Mouse (Mus musculus): ENCODE results near the gene Neurog1. TPM values are rescaled to one million over a fixed set of nuclear protein-coding genes. Genes with fewer than 3 reads are reported as not detected.

Neurog1 gene
- polyA plus RNA-seq, 2 experiments from 2014 or later = not detected

DNA sequence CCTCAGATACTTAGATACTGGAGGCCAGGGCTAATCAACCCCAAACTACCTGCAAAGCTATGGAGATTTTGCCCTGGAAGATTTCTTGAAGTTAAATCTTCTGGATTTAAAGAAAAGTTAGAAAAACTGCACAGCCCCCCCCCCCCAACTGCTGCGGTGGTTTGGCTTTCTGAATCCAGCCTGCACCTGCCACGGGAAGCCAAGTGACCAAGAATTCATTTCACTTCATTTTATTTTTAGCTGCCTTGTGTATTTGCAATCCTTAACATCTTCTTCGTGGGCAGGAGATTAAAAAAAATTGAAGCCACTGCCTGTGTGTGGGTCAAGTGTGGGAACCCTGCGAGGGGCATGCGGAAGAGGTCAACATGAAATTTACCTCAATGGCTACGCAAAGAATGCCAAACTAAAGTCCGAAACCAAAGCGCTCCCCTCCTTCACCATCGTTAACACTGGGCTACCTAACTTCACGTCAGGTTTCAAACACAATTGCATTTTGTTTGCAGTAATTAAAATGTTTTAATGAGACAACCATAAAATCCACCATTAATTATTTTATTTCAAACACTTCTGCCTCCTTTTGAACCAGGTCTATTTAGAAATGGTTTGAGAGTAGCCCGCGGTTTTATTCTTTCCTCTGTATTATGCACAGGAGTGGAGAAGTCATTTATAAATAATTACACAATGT lies 5.6 kb upstream of the Neurog1 start:
- no peak for ATAC-seq

DNA sequence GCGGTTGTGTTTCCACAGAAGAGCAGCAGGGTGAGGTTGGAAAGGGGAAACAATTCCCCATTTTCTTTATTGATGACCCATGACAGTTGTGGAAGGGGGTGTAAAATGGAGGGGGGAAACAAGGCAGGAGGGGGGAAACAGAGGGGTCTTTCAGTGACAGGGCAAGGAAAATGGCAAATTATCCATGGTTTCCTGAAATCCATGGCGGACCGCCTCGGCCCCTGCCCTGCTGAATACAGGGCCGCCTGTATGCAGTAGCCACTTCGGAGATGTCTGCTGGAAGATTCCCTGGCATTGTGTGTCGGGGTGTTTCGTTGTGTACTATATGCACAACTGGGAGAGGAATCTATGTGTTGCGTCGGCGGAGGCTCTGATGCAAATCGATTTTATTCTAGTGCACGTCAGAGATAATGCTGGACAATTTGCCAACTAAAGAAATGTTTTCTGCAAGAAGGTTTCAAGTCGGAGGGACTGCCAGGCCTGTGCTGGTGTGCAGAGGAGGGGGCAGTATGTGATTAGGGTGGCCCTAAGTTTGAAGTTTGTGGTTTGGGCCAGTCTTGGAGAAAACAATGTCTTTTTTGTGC lies 4.8 kb upstream of the Neurog1 start:
- no peak for ATAC-seq

DNA sequence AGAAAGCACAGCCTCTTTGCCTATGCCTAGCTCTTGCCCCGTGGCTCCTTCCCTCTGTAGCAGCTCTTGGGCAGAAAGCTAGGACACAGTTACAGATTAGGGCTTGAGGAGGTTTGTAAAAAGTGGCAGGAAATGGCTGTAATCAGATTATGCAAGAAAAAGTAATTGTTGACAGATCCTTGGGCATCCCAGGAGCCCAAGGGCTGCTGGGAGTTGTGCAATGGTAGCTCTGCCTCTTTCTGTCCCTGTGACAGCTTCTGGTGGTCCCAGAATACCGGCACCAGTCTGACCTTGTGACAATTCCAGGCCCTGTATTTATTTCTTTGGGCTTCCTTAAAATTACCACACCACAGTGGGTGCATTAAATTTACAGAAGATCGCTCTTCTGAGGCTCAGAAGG lies 1.4 kb upstream of the Neurog1 start:
- ATAC-seq = no peak

DNA sequence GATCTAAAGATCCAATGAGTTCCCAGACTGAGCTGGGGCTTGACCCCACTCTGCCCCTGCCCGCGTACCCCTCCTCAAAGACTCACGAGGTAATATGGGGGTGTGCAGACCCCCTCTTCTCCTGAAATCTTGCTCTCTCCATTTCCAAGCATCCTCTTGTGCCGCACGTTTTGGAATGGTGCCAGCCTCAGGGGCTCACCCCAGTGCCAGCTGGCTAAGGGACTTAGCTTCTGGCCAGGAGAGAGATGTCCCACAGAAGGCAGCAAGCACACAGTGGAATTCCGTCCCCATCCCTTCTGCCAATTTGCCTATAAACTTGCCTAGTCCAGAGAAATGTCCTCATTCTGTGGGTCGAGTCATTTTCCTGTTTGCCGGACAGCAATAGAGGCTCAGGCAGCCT lies 820 bp upstream of the Neurog1 start:
- ATAC-seq = no peak

DNA sequence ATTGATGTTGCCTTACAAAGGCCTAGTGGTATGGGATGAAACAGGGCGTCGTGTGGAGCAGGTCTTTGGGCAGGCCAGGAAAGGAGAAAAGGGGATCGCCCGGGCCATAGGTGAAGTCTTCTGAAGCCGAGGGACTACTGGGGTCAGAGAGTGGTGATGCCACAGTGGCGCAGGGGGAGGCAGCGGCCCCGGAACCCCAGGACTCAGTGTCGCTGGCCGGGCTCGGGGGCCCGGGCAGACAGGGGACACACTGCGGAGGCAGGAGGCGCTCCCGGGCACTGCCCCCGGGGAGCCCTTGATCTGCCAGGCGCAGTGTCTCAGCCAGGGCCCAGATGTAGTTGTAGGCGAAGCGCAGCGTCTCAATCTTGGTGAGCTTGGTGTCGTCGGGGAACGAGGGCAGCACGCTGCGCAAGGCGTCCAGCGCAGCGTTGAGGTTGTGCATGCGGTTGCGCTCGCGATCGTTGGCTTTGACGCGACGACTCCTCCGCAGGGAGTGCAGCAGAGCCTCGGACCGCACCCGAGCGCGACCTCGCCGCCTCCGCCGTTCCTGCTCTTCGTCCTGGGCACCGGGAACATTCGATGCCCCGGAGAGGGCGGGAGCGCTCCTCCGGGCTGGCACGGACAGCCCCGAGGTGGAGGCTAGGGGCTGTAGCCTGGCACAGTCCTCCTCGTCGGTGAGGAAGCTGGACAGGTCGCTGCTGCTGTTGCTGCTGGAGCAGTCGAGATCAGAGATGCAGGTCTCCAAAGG lies 613 bp downstream of the Neurog1 start:
- no peak for ATAC-seq

DNA sequence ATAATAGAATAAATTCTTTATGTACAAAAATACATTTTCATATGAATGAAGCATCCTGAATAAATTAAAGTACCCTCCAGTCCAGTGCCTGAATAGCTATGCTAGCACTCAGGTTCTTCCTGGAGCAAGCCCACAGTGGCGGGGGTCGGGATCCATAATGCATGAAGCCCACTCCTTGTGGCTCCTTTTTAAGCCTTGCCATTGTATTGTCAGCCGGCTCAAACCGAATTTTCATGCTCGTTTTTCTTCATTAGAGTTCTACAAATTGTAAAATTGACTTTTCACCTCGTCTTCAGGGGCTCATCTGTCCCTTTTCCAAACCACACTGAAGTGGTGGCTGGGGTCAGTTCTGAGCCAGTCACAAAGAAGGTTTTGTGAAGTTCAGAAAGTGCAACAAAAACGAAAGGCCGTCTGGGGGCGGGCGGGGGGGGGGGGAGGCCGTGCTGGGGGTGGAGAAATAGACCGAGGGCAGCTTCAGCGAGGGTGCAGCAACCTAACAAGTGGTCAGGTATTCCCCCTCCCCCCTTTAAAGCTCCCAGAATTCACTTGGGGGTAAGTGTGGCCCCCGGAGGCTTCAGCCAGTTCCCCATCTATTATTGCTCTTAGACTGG lies 1.3 kb downstream of the Neurog1 start:
- no peak for ATAC-seq

DNA sequence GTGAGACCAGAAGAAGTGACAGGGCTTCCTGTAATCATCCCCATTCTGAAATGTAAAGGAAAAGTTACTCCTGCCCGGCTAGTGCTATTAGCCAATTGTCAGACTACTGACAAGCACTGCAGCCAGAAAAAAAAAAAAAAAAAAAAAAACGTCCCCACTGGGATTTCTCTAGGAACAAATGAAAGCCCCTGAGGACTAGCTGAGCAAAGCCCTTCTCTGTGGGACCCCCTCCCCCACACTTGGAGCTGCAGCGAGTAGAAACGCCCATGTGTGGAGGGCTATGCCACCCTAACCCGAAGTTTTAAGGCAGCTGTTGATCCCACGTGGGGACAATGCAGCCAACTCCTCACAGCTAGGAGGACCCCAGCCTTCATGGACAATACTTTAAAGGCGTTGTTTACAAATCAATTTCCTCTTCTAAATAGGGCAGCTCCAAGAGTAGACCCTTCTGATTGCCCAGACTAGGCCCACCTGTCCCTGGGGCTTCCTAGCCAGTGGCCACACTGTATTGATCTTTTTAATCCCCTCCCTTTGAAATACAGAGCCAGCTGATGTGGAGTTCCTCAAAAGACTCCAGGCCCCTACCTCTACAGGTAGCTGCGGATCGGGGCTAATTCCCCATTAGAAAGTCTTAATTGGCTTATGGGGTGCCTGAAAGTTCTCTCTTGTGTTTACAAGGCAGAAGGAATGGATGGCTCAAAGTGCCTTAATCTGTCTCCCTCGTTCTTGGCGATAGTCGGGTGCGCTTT lies 2.2 kb downstream of the Neurog1 start:
- no peak for ATAC-seq

DNA sequence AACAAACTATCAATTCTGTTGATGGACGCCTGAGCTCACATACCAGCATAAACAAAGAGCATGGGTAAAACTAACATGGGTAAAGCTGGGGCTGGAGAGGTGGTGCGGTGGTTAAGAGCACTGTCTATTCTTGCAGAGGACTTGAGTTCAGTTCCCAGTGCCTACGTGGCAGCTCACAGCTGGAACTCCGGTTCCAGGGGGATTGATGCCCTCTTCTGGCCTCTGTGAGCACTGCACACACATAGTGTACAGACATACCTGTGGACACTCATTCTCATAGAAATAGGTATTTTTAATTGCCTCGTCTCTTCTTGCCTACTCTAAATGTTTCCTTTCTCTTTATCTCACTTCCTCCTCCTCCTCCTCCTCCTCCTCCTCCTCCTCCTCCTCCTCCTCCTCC lies 8.9 kb downstream of the Neurog1 start:
- ATAC-seq = no peak

DNA sequence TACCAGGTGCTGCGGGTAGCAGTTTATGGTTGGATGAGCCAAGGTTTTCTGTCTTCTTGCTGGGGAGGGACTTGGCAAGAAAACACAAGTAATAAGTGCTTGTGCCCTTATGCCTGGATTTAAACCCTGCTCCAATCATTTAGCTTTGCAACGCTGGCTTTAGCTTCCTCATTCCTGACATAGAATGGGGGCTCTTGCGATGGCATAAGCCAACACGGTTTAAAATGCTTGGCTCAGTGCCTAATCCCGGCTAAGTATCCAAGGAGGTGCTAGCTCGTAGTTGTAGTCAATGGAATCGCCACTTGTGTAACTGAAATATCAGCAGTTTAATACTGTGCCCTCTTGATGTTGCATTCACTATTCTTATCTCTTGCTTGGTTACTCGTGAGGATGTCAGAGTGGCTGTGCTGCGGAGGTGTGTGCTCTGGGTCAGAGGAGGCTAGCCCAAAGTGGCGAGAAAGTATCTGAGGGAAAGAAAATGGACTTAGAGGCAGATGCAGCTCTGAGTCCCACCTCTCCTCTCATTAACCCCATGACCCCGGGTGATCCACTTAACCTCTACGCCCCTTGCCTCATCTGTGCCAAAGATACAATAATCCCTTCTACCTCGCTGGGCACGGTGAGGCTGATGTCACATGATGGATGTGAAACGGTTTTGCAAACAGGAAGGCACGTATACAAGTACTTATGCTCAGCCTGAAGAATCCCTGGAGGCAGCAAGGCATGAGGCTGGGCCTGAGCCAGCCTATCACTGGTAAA lies 11.8 kb downstream of the Neurog1 start:
- ATAC-seq = no peak

DNA sequence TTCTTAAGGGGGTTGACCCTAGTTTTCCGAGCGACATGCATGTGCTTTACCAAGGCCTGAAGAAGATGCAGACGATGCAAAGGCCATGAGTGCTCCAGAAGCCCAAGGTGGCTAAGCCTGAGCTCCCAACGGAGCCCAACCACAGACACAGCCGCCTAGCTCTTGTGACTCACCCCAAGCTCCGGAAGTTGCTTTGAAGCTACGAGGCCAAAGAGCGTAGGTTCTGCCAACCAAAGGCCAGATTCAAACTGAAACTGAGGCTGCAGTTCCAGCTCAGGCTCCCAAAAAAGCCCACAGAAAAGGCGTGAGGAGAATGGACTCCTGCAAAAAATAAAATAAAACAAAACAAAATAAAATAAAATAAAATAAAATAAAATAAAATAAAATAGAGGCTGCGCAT lies 14.1 kb downstream of the Neurog1 start:
- peak; percentile 61 for ATAC-seq

DNA sequence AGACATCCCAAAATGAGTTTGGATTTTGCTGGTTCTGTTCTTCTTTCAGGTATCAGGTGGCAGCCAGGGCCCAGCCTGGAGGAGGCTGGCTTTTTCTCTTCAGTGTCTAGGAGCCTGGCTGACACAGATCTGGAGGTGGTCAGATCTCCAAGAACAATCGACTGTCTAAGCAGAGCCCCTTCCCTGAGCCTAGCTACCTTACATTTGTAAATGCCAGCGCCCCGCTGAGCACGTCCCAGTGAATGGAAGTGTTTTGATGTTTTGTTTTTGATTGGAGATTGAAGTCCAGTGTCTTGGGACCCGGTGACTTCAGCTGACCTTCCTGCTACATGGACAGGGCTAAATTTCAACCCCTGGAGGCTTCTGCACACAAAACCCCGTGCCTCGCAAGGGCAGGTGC lies 15.8 kb downstream of the Neurog1 start:
- no peak for ATAC-seq

DNA sequence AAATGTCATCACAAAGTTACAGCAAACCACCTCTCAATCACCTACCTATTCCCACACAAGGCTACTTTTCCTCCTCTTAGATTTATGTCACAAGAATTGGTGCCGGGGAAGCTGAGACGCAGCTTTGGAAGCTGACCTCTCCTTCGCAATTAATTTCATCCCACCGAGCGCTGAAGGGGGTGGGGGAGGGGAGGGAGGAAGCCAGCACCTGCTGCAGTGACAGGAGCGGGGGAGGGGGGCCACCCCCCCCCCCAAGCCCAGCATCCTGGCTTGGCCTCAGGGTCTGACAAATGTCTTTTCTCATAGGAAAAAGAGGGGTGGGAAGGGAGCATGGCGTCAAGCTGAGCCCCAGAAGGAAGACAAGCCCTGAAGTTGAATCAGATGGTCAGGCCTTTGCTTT lies 23.2 kb downstream of the Neurog1 start:
- no peak for ATAC-seq

DNA sequence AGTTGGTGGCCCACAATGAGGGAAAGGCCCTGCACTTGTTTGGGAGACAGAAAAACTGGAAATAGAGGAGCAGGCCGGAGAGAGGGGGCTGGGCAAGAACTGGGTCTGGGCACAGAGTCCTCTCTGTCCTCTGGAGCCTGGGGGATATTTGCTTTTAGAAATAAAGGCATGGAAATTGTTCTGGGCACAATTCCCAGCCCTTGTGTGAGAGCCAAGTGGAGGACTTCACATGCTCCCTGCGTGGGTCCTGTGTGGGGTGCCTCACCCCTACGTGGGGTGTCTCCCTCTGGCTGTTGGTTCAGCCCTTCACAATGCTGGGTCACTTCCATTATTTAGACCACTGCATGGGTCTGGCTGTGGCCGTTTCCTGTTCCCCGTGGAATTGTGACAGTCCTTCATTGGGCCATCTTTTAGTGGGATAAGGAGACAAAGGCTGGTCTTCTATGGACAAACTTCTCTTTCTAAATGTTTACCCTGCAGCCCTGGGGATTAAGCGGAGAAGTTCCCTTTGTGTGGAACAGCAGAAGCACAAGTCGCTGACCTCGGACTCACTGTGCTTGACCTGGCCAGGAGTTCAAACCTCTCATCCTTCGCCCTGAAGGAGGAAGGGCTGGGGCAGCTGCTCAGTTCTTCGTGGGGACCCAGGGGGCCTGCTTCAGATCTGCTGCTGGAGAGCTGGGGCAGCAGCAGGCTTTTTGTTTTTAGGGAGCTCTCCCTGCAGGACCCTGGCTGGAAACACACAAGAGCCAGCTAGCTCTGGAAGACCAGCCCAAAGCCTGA lies 25.6 kb downstream of the Neurog1 start:
- no peak for ATAC-seq

DNA sequence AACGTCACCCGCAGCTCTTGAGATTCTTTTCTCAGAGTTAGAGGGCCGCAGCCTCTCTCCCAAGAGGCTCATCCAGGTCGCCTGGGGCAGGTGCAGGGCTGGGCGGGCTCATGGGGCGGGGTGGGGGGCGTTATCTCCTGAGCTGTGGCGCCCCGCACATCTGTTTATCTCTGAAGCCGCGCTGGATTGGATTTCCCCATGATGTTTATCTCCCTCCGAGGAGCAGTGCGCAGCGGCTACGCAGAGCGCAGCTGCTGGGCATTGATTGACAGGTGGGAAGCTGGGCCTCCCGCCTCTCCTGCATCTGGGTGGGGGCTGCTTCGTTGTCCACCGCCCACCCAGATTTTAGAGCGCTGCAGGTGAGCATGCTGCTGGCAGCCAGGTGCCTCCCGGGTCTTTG lies 28.3 kb downstream of the Neurog1 start:
- ATAC-seq = no peak

DNA sequence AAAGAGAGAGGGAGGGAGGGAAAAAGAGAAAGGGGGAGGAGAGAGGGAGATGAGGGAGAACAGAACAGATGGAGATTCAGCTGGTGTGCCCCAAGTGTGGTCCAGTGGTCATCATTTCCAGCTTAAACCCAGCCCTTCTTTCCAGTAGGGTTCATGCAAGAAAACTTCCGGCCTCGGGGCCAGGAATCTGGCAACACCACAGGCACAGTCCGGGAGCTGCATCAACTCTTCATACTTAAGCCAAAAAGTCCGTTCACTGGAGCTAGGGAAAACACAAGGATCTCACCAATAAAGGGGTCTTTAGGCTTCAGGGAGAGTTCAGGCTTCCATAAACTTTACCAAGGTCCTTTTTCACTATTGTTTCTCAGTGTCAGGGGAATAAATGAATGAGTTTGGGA lies 29.1 kb downstream of the Neurog1 start:
- ATAC-seq = no peak

DNA sequence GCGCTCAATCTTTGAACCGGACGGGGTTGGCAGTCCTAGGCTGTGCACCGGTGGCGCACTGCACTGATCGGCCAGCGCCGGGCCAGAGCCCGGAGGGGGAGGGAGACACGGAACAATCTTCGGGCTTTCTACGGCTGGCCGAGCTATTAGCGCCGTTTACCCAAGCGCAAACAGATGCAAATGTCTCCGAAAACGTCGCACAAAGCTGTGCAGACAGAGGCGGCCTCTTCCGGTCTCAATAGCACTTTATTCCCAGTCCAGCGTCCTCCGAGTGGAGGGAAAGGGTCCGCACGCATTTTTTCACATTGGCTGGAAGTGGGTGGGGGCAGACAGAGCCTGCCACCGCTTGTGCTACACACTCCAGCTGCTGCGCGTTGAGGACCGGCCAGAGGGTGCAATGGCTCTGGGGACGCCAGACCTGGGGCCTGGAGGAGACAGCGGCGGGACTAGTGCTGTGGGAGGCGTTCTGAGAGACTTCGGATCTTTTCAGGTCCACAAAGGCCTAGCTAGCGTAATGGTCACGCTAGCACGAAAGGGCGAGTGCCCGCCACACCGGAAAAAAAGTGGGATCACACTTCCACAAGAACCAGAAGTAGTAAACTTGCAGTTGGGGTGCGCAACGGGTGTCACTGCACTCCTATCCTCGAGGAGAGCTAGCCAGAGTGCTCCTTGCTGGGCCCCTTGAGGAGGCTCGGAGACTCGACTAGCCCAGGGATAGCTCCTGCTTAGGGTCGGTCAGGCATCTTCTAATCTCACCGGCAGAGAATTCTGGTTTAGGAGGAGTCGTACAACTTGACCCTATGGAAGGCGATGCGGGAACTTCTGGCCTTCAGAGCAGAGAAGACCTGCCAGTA lies 29.7 kb downstream of the Neurog1 start:
- no peak for ATAC-seq

DNA sequence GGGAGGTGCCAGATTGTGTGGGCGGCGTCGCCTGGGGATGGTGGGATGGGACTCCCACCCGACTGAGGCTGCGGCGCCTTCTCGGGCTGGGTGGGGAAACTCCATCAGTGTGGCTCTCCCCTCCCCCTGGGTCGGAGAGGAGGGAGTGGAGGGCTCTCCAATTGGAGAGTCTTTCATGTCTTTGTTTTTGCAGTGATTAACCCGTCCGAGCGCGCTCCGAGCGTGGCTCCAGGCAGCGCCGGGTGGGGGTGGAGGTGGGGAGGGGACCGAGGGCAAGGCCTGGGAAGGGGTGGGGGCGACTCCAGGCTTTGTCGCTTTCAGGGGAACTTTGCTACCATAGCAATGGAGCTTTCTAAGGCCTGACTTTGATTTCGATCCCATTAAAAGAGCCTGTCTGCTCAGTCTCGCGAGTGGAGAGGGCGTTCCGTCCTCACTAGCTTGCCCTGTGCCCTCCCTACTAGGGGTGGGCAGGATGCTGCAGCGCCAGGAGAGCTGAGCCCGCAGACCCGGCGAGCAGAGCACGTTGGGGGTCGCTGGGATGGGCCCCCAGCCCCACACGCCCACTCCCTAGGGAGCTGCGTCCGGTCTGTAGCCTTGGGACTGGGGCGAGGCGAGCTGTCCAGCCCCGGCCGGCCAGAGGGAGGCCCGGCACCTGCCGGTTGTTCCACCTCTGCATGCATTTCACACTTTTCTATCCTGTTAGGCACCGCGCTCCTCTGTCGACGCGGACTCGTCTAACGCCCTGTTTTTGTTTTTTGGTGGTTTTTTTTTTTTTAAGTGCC lies 30.6 kb downstream of the Neurog1 start:
- no peak for ATAC-seq

DNA sequence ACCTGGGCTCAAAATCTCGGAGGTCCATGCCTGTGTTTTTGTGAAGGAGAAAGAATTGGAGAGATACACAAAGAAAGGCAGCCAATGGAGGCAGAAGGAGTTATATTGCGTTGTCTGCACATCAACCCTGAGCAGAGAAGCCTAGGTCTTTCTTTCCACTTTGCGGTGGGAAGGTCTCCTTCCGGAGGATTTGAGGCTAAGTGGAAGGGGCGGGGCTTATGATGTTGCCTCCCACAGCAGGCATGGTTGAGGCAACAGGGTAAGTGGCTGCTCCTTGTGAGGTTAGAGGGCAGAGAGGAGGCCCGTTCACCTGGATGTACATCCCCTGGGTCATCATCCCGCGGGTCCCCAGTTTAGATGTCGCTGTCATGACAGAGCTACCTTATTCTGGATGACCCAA lies 32.7 kb downstream of the Neurog1 start:
- ATAC-seq = peak; percentile 58

DNA sequence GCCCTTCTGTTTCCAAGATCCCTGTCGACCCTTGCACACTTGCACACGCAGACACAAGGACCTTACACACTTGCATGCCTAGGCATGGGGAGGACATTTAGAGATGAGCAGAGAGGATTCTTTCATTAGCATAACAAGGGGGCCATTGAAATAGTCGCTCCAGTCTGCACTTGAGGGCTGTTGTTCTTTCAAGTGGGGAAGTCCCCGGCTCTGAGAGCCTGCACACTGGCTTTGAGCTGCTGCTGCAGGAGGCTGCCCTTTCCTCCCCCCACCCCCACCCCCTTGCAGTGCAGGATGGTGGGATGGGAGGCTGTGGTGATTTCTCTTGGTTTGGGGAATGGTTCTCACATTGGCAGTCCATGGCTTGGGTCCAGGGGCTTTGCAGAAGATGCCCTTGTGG lies 35.9 kb downstream of the Neurog1 start:
- ATAC-seq = peak; percentile 60

DNA sequence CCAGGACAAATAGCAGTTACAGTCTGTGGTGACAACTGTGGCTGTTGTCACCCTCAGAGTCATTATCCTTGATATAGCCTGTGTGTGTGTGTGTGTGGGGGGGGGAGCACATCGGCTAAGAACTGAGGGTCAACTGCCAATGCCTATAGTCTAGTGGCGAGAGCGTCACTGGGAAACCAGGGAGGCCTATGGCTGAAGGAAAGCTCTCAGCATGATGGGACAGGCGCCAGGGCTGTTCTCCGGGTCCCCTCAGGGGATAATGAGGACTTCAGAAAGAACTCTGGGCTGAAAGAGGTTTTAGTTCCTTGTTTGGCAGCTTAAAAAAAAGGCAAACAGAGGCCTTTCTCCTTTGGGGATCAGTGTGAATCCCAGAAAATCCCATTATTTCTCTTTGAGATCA lies 37.3 kb downstream of the Neurog1 start:
- ATAC-seq = no peak

Data from CD4-positive, CD25-positive, alpha-beta regulatory T cell, adult 4 months (primary cell).